Mouse (Mus musculus) left cerebral cortex, adult 8-10 months (tissue): ENCODE data around the gene Kcnq1. TPM values are rescaled to one million over a fixed set of nuclear protein-coding genes. Genes with fewer than 3 reads are reported as not detected.
A peak's percentile ranks its signal among the peaks of the same experiment; 100 is the strongest.

ENCODE experiments used
- DNase-seq, 2 experiments: peaks; one replicate each; pipeline ENCODE4 v3.0.0; 2022; ENCODE audit warnings: low spot score in 2 of 2
- total RNA-seq, 4 experiments: library from RNA; stranded (reverse); gene quantifications; 2 replicates each; pipeline ENCODE4 v1.2.4; 2022

Gene Kcnq1
- total RNA-seq, 4 experiments from 2014 or later, result 0.21 to 1.1 (median 0.86) TPM

GRCm38 (mm10) chr7:143136125-143136524, 30.0 kb downstream of the Kcnq1 start:
- DNase-seq, result no peak

- no peak for DNase-seq
Measured at GRCm38 (mm10) chr7:143136561-143136960, 30.4 kb downstream of the Kcnq1 start.

GRCm38 (mm10) chr7:143138789-143139188, 32.6 kb downstream of the Kcnq1 start:
- peak in 1 of 2 experiments; percentile 35 for DNase-seq

GRCm38 (mm10) chr7:143139932-143140331, 33.8 kb downstream of the Kcnq1 start:
- DNase-seq, result no peak

GRCm38 (mm10) chr7:143142680-143143079, 36.5 kb downstream of the Kcnq1 start:
- DNase-seq, result no peak

GRCm38 (mm10) chr7:143147015-143147414, 40.9 kb downstream of the Kcnq1 start:
- no peak for DNase-seq

GRCm38 (mm10) chr7:143151171-143151570, 45.0 kb downstream of the Kcnq1 start:
- no peak for DNase-seq

GRCm38 (mm10) chr7:143152350-143152749, 46.2 kb downstream of the Kcnq1 start:
- no peak for DNase-seq

GRCm38 (mm10) chr7:143153915-143154373, 47.8 kb downstream of the Kcnq1 start:
- peak; percentile 35 to 73 for DNase-seq

- DNase-seq, result no peak
Measured at GRCm38 (mm10) chr7:143154458-143154871, 48.3 kb downstream of the Kcnq1 start.

- no peak for DNase-seq
Measured at GRCm38 (mm10) chr7:143155257-143155656, 49.1 kb downstream of the Kcnq1 start.

- DNase-seq, result no peak
Measured at GRCm38 (mm10) chr7:143158690-143159425, 52.7 kb downstream of the Kcnq1 start.

GRCm38 (mm10) chr7:143159446-143159845, 53.3 kb downstream of the Kcnq1 start:
- DNase-seq, result no peak

- DNase-seq, result no peak
Measured at GRCm38 (mm10) chr7:143160057-143160456, 53.9 kb downstream of the Kcnq1 start.

GRCm38 (mm10) chr7:143162051-143162450, 55.9 kb downstream of the Kcnq1 start:
- DNase-seq, result no peak

- DNase-seq, result no peak
Measured at GRCm38 (mm10) chr7:143164074-143164473, 57.9 kb downstream of the Kcnq1 start.

- no peak for DNase-seq
Measured at GRCm38 (mm10) chr7:143165687-143166265, 59.6 kb downstream of the Kcnq1 start.

GRCm38 (mm10) chr7:143167275-143167674, 61.1 kb downstream of the Kcnq1 start:
- DNase-seq, result no peak

- no peak for DNase-seq
Measured at GRCm38 (mm10) chr7:143169371-143169770, 63.2 kb downstream of the Kcnq1 start.

GRCm38 (mm10) chr7:143172914-143173547, 66.9 kb downstream of the Kcnq1 start:
- no peak for DNase-seq

GRCm38 (mm10) chr7:143174633-143175032, 68.5 kb downstream of the Kcnq1 start:
- DNase-seq, result peak in 1 of 2 experiments; percentile 26

GRCm38 (mm10) chr7:143178831-143179230, 72.7 kb downstream of the Kcnq1 start:
- no peak for DNase-seq
